21 mouse cellular contexts compared by ENCODE assay signal in genomic region chr11:77010762-77011475, GRCm38 (mm10). TPM values are rescaled to one million over a fixed set of nuclear protein-coding genes. Genes with fewer than 3 reads are reported as not detected.
"Had no signal": no experiment of that assay in that cellular context is flagged by ENCODE, and none has a peak within 500 bp of the region (broad histone marks: within the 10 kb centered on the region; RNA-seq: fewer than 3 reads in every experiment).

No protein-coding gene starts in this region.

- H3K4me1 ChIP-seq: liver, embryonic 12.5 days; midbrain, embryonic 12.5 days; midbrain, embryonic 15.5 days; neural tube, embryonic 12.5 days; neural tube, embryonic 15.5 days had no signal

- H3K4me3 ChIP-seq: limb, embryonic 12.5 days; limb, embryonic 15.5 days; liver, embryonic 12.5 days; liver, embryonic 15.5 days; midbrain, embryonic 12.5 days; midbrain, embryonic 15.5 days; neural tube, embryonic 12.5 days; neural tube, embryonic 15.5 days had no signal

- H3K9me3 ChIP-seq: limb, embryonic 12.5 days; limb, embryonic 15.5 days; liver, embryonic 12.5 days; liver, embryonic 15.5 days; midbrain, embryonic 12.5 days; midbrain, embryonic 15.5 days; neural tube, embryonic 12.5 days; neural tube, embryonic 15.5 days had no signal

- H3K4me2 ChIP-seq: limb, embryonic 12.5 days; limb, embryonic 15.5 days; liver, embryonic 12.5 days; liver, embryonic 15.5 days; midbrain, embryonic 12.5 days; midbrain, embryonic 15.5 days; neural tube, embryonic 12.5 days; neural tube, embryonic 15.5 days had no signal

- DNase-seq: kidney, adult 11 months; left cerebral cortex, postnatal 4 days; lung, adult 2 months; retina, postnatal 1 day; right cerebral cortex, postnatal 25 days; thymus, adult 18-20 months; thymus, postnatal 14 days; thymus, postnatal 4 days had no signal

- H3K36me3 ChIP-seq: limb, embryonic 12.5 days; limb, embryonic 15.5 days; liver, embryonic 12.5 days; liver, embryonic 15.5 days; midbrain, embryonic 12.5 days; midbrain, embryonic 15.5 days; neural tube, embryonic 12.5 days; neural tube, embryonic 15.5 days had no signal

- H3K9ac ChIP-seq: limb, embryonic 12.5 days; limb, embryonic 15.5 days; liver, embryonic 12.5 days; liver, embryonic 15.5 days; midbrain, embryonic 12.5 days; midbrain, embryonic 15.5 days; neural tube, embryonic 12.5 days; neural tube, embryonic 15.5 days had no signal

- ATAC-seq: hindbrain, embryonic 16.5 days; liver, embryonic 12.5 days; midbrain, embryonic 15.5 days had no signal

- H3K27ac ChIP-seq: kidney, postnatal 0 days; limb, embryonic 12.5 days; limb, embryonic 15.5 days; liver, embryonic 12.5 days; liver, embryonic 15.5 days; macrophage; midbrain, embryonic 12.5 days; midbrain, embryonic 15.5 days; neural tube, embryonic 12.5 days; neural tube, embryonic 15.5 days had no signal

- H3K27me3 ChIP-seq: limb, embryonic 12.5 days; limb, embryonic 15.5 days; midbrain, embryonic 15.5 days; neural tube, embryonic 12.5 days; neural tube, embryonic 15.5 days had no signal

RNA-seq across cellular contexts. Expression of gene Slc6a4, which starts 12.5 kb away (rescaled TPM):
- total RNA-seq: left cerebral cortex, adult 8-10 months; left cerebral cortex, postnatal 14 days had no signal
